Mouse (Mus musculus): ENCODE measurements around the gene Aff1.

The Aff1 gene

GRCm38 (mm10) chr5:103799438-103799837 lies 107.3 kb downstream of the Aff1 start:
- no peak for DNase-seq (ENCODE audit: extremely low spot score, low spot score)

- no peak for DNase-seq (ENCODE audit: extremely low spot score, low spot score)
Observed at GRCm38 (mm10) chr5:103800009-103800408, 107.8 kb downstream of the Aff1 start.

- no peak for DNase-seq (ENCODE audit: extremely low spot score, low spot score)
Observed at GRCm38 (mm10) chr5:103803386-103803785, 111.2 kb downstream of the Aff1 start.

GRCm38 (mm10) chr5:103803927-103804590 lies 111.9 kb downstream of the Aff1 start:
- peak; percentile 30 for DNase-seq (ENCODE audit: extremely low spot score, low spot score)

GRCm38 (mm10) chr5:103806851-103807578 lies 114.8 kb downstream of the Aff1 start:
- no peak for DNase-seq (ENCODE audit: extremely low spot score, low spot score)

- no peak for DNase-seq (ENCODE audit: extremely low spot score, low spot score)
Observed at GRCm38 (mm10) chr5:103807637-103808312, 115.6 kb downstream of the Aff1 start.

GRCm38 (mm10) chr5:103809674-103810330 lies 117.6 kb downstream of the Aff1 start:
- no peak for DNase-seq (ENCODE audit: extremely low spot score, low spot score)

GRCm38 (mm10) chr5:103813291-103813690 lies 121.1 kb downstream of the Aff1 start:
- DNase-seq (ENCODE audit: extremely low spot score, low spot score), result no peak

- DNase-seq (ENCODE audit: extremely low spot score, low spot score), result no peak
Observed at GRCm38 (mm10) chr5:103813997-103814542, 121.9 kb downstream of the Aff1 start.

GRCm38 (mm10) chr5:103814551-103815248 lies 122.5 kb downstream of the Aff1 start:
- DNase-seq (ENCODE audit: extremely low spot score, low spot score), result no peak

GRCm38 (mm10) chr5:103815249-103815617 lies 123.1 kb downstream of the Aff1 start:
- DNase-seq (ENCODE audit: extremely low spot score, low spot score), result no peak

GRCm38 (mm10) chr5:103816718-103817117 lies 124.5 kb downstream of the Aff1 start:
- no peak for DNase-seq (ENCODE audit: extremely low spot score, low spot score)

GRCm38 (mm10) chr5:103817754-103818153 lies 125.6 kb downstream of the Aff1 start:
- peak; percentile 75 for DNase-seq (ENCODE audit: extremely low spot score, low spot score)

GRCm38 (mm10) chr5:103818602-103819001 lies 126.4 kb downstream of the Aff1 start:
- DNase-seq (ENCODE audit: extremely low spot score, low spot score), result no peak

GRCm38 (mm10) chr5:103819674-103820073 lies 127.5 kb downstream of the Aff1 start:
- no peak for DNase-seq (ENCODE audit: extremely low spot score, low spot score)

GRCm38 (mm10) chr5:103821062-103821461 lies 128.9 kb downstream of the Aff1 start:
- DNase-seq (ENCODE audit: extremely low spot score, low spot score), result no peak

GRCm38 (mm10) chr5:103821500-103822298 lies 129.5 kb downstream of the Aff1 start:
- DNase-seq (ENCODE audit: extremely low spot score, low spot score), result no peak

GRCm38 (mm10) chr5:103822949-103823348 lies 130.8 kb downstream of the Aff1 start:
- no peak for DNase-seq (ENCODE audit: extremely low spot score, low spot score)

- no peak for DNase-seq (ENCODE audit: extremely low spot score, low spot score)
Observed at GRCm38 (mm10) chr5:103828304-103828703, 136.1 kb downstream of the Aff1 start.

GRCm38 (mm10) chr5:103828729-103829128 lies 136.6 kb downstream of the Aff1 start:
- no peak for DNase-seq (ENCODE audit: extremely low spot score, low spot score)
